Mouse (Mus musculus) kidney, adult 18-20 months (tissue): ENCODE data around the gene Zfp831.

ENCODE experiments used
- DNase-seq: peaks from one replicate; pipeline ENCODE4 v3.0.0; 2021

Zfp831 gene

DNA sequence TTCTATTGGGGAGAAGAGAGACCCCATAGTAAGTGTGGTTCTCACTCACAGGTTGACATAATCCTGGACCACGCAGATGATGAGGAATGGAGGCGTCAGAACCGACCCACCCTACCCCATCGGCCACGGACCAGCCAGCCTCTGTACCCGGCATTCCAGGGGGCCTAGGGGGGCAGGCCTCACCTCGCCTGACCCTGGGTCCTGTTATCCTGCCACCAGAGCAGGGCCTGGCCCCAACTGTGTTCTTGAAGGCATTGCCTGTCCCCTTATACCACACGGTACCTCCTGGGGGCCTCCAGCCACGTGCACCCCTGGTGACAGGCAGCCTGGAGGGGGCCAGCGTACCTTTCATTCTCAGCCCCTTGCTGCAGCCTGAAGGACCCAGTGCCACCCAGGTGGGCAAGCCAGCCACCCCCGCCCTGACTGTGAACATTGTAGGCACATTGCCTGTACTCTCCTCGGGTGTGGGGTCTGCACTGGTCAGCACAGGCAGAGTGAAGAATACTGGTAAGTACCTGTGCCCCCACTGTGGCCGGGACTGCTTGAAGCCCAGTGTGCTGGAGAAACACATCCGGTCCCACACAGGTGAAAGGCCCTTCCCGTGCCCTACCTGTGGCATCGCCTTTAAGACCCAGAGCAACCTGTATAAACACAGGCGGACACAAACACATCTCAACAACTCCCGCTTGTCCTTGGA, at the start of gene Zfp831:
TSS of gene Zfp831 (plus strand) at position 87 of the 697 bp plus-strand sequence.
- DNase-seq = no peak

DNA sequence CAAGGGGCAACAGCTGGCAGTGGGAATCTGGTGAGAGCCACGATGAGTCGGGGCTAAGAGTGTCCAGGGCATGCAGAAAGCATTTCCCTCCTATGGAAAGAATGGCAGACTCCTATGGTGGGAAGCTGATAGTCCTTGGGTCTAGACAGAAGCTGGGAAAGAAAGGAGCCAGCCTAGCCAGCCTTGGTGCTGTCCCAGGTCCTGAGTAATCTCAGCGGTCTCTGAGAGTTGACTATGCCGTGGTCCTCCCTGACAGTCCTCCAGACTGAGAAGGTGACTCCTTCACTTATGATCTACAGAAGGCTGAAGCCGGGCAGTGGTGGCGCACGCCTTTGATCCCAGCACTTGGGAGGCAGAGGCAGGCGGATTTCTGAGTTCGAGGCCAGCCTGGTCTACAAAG, 48.4 kb upstream of the Zfp831 start:
- DNase-seq = no peak

- DNase-seq = no peak
These were observed 47.7 kb upstream of the Zfp831 start for GRCm38 (mm10) chr2:174595611-174596010.

- DNase-seq = no peak
These were observed 46.9 kb upstream of the Zfp831 start for GRCm38 (mm10) chr2:174596457-174596856.

DNA sequence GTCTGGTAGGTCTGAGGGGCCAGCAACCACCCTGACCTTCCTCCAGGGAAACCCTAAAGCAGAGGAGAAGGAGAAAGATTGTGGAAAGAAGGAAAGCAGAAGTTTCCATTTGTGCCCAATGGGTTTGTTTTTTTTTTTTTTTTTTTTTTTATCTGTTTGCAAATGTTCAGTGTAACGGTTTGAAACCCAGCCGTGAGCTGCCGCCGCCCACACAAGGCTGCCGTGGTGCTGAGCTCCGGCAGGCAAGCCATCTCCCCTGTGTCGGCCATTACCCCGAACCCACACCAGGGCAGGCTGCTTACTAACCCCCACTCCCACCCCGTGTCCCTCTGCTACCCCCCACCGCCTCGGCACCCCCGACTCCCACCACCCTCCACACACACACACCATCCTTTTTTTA, 44.9 kb upstream of the Zfp831 start:
- DNase-seq = no peak

DNA sequence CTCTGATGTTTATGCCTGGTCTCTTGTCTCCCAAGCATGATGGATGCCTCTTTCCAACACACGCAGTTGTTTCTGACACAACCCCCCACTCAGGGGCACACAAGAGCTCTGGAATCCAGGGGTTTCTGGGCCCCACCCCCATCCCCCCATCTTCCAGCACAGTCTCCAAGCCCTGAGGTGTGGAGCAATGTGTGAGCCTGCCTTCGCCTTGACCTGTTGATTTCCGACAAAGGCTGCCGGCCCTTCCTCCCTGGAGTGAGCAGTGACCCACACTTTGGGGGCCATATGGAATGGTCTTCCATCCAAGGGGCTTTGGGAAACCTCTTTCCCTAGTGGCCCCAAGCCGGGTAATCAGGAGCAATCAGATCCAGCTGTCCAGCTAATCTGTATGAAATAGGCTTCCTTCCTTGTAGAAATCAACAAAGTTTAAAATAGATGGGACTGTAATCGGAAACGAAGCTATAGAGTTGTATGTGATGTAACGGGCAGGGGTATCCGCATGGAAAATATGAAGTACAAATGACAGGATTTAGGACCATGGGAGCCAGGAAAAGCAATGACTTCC, 44.2 kb upstream of the Zfp831 start:
- DNase-seq = no peak

DNA sequence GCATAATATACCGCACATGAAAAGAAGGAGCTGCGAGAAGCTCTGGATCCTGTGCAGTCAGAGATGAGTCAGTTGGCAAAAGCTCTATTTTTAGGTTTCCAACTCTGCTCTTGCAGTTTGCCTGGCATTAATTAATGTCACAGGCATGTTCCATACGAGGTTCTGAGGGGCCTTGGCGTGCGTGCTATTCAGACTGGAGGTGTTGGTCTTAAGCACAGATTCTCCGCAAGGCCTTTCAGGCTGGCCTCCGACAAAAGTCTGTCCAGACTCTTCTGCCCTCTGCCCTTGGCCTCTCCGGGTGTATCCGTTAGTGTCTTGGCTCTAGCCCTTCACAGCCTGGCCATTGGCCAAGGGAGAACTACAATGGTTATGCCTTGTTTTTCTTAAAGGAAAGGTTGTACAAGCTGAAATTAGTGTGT, 43.5 kb upstream of the Zfp831 start:
- no peak for DNase-seq

DNA sequence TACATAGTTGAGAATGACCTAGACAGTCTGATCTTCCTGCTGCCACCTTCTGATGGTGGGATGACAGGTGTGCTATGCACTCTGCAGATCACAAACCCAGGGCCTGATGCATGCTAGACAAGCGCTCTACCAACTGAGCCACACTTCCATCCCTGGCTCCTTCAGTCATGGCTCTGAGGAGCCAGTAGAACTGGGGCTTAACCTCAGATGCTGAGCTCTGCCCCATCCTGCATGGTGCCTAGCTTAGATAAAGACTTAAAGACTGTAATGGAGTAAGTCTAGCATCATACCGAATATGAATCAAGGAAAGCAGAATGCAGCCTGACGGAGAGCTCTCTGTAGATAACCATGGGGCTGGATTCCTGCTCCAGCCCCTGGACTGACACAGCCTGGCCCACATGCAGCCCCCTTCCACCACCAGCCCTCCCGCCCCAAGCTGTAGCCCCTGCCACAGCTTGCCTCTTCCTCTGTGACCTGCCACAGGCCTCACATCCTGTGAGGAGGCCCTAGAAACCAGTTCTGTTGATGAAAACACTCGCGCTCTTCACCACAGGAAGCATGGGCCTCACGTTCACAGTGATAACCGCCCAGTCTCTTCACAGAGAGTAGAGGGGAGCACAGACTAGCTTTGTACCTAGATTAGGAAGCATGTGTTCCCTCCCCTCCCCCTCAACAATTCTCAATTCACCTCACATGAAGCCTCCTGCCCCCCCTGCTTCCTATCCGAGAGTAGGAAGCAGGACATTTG, 41.2 kb upstream of the Zfp831 start:
- no peak for DNase-seq

- no peak for DNase-seq
These were observed 40.0 kb upstream of the Zfp831 start for GRCm38 (mm10) chr2:174603321-174603720.

- DNase-seq = no peak
These were observed 38.3 kb upstream of the Zfp831 start for GRCm38 (mm10) chr2:174605020-174605419.

DNA sequence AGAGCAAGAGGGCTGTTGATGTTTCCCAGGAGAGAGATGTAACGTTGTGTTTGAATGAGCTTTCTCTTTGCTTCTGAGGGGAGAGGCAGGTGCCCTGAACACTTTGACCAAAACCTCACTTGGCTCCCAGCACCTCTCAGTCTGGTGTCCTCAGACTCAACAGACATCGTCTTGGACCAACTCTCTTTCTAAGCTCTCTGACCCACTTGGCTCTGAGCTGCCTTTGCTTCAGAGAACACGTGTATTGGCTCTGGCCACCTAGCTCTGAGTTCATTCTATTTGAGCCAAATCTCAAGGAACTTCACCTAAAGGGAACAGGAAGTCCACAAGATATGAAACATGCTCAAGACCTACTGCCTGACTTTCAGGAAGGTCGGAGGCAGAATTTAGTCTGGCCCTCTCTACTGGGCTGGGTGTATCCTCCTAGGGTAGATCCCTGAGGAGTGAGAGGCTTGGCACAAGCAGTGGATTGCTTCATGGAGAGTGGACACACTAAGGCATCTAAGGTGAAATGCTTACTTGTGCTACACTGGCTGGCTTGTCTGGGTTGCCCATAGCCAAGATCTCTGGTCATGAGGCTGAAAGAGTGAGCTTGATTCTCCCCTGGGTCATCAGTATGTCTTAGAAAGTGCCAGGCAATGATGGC, 37.8 kb upstream of the Zfp831 start:
- DNase-seq = no peak

DNA sequence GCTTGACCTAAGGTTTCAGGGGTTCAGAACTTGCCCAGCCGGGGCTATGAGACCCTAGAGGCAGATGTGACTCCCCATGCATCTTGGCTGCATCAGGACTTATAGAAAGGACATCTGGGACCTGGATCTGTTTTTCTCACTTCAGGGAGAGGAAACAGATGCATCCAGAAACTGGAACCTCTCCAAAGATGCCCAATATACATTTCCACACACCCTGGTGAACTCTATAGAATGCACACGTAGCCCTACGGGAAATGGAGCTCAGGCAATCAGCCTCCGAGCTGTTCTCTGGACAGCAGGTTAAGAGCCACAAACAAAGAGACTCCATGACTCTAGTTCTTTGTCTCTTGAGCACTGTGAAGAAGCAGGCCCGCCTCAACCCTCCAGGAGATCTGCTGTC, 37.0 kb upstream of the Zfp831 start:
- DNase-seq = no peak

DNA sequence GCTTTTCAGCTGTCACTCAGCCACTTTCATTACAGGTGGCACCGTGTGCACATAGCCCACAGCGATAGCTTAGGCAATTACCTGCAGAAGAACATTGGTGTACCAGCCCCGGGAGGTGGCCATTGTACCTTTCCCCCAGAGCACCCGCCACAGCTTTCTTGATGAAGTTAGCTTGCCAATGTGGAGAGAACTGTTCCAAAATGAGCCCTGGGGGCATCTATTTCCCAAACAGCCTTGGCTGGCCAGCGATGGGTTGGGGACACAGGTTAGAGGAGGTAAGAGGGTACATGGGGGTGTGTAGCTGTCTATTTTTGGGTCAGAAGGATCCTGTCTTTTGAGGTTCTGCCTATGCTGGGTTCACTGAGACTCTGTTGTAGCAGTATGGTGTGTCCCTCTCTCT, 33.4 kb upstream of the Zfp831 start:
- no peak for DNase-seq

DNA sequence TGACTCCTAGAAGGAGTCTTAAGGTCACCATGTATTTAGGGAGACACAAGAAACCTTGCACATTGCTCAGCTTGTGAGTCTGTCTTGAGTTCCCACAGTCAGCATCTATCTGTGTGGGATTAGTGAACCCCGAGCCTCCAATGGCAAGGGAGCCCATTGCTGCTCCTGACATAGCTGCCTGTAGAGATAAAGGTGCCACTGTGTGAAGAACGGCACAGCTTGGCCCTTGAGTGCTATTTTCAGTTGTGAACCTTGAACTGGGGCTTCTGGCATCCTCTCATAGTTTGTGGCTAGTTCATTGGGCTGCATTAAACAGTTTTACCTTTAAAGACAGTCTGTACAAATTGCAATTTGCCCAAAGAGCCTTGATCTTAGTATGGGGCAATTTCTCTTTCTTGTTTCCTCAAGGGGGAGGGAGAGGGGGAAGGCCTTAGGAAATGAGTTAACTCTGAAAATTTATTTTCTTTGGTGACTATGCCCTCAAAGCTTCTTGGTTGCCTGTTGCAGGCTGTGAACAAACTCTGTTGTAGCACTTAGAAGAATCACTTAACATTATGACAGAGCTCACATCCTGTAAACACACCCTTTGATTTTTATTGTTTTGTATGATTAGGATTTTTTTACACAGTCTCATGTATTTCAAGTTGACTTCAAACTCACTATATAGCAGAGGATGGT, 30.8 kb upstream of the Zfp831 start:
- DNase-seq = no peak

DNA sequence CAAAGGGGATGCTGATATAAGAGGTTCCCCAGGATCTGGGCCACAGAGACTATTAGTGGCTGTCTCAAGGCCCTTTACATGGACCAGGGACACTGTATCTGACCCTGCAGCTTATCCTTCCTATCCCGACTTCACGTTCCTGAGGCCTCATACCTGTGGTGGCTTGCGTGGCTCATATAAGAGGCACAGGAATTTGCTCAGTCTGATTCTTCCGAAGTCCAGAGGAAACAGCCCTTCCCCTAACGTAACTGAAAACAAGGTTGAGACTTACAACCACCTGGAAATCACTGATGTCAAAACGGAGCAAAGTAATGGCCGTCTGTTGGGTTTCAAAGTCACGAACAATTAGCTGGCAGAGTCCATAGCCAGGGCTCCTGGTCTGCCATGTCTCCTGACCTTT, 30.1 kb upstream of the Zfp831 start:
- no peak for DNase-seq

DNA sequence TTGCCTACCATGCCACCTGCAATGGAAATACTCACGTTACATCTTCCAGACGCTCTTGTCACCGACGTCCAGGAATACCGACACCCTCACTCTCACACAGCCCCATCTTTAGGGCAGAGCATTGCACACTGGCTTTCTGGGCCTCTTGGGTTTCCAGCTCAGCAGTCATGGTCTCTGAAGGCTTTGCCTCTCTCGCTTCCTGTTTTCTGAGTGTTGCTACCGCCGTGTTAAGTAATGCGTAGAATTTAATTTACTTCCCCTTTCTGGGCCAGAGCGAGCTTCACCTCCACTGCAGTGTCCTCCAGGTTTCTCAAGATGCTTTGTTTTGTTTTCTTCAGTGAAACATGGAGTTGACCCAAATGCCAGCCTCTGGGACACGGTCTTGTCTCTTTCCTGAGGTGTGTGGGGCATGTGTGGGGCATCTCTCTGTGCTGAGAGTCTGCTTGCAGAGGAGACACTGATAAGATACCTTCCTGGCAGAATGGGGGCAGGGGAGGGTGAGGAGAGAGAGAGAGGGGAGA, 29.4 kb upstream of the Zfp831 start:
- DNase-seq = no peak

GRCm38 (mm10) chr2:174621881-174622280, 21.5 kb upstream of the Zfp831 start:
- DNase-seq = no peak

- no peak for DNase-seq
These were observed 18.9 kb upstream of the Zfp831 start for GRCm38 (mm10) chr2:174624430-174624829.

GRCm38 (mm10) chr2:174627021-174627420, 16.3 kb upstream of the Zfp831 start:
- no peak for DNase-seq

DNA sequence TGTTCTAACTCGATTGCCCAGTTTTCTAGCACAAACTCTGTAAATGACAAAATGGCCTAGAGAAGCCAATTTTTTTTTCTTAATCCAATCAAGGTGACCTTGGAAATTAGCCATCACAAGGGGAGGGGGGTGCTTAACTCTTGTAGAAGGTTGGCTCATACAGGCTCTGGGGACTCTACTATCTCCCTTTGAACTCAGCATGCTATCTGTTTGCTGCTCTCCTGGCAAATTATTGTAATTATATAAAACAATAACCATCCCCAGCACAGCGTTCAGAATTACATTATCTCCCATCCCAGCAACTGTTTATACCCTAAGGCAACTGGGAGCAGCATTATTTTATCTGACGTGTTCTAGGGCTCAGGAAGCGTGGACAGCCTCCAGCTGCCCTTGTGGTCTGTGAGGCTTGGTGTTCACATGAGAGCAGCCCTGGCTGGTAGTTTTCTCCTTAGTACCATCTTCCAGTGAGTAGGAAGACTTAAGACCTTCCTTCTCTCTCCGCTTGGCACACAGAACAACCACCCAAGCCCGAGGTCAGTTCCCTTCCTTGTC, 14.0 kb upstream of the Zfp831 start:
- no peak for DNase-seq

- DNase-seq = no peak
These were observed 6.6 kb upstream of the Zfp831 start for GRCm38 (mm10) chr2:174636750-174637149.

GRCm38 (mm10) chr2:174644975-174645374, 1.6 kb downstream of the Zfp831 start:
- DNase-seq = no peak

GRCm38 (mm10) chr2:174652864-174653263, 9.5 kb downstream of the Zfp831 start:
- DNase-seq = no peak
